Mouse (Mus musculus) neural tube, embryonic 15.5 days (tissue): ENCODE results near the gene BC035044. TPM values are rescaled to one million over a fixed set of nuclear protein-coding genes. Genes with fewer than 3 reads are reported as not detected.
"Not testable (repeated sequence)": the region's sequence is repeated elsewhere in the genome, so short reads cannot be mapped to it uniquely, and the experiment has no call there.

ENCODE experiments used
- ATAC-seq: fragments of 200-750 bp; cut with Nextera tagmentation; 2 replicates; pipeline ENCODE4 v1.8.0; 2017; ENCODE audit warnings: mild to moderate bottlenecking, moderate TSS enrichment, moderate library complexity; ENCODE audit not compliant: low FRiP score
- H3K27ac ChIP-seq: fragments of 300-500 bp; sonication (generic); replicated peaks from 2 replicates; pipeline ENCODE4 v1.5.1; 2015; ENCODE audit warnings: mild to moderate bottlenecking, inconsistent platforms
- H3K27me3 ChIP-seq: fragments of 300-500 bp; sonication (generic); replicated peaks from 2 replicates; pipeline ENCODE4 v1.6.1; 2015; ENCODE audit warnings: inconsistent platforms
- H3K36me3 ChIP-seq: fragments of 300-500 bp; sonication (generic); 2 replicates; pipeline ENCODE4 v1.6.1; 2015; ENCODE audit warnings: inconsistent platforms
- H3K4me1 ChIP-seq: fragments of 300-500 bp; sonication (generic); 2 replicates; pipeline ENCODE4 v1.6.1; 2015; ENCODE audit warnings: inconsistent platforms
- H3K4me2 ChIP-seq: fragments of 300-500 bp; sonication (generic); 2 replicates; pipeline ENCODE4 v1.6.1; 2015; ENCODE audit warnings: inconsistent platforms, mild to moderate bottlenecking, moderate library complexity
- H3K4me3 ChIP-seq: fragments of 300-500 bp; sonication (generic); replicated peaks from 2 replicates; pipeline ENCODE4 v1.5.1; 2015; ENCODE audit warnings: mild to moderate bottlenecking, inconsistent platforms
- H3K9ac ChIP-seq: fragments of 300-500 bp; sonication (generic); replicated peaks from 2 replicates; pipeline ENCODE4 v1.6.1; 2015; ENCODE audit warnings: mild to moderate bottlenecking, inconsistent platforms
- H3K9me3 ChIP-seq: fragments of 300-500 bp; sonication (generic); replicated peaks from 2 replicates; pipeline ENCODE4 v1.6.1; 2016; ENCODE audit warnings: inconsistent platforms
- WGBS: fragments of 180-500 bp; shearing (Covaris S2); methylation state at CpG from one replicate; pipeline ENCODE4 v1.1.7; 2015; ENCODE audit warnings: mixed read lengths; 5-methylcytosine and 5-hydroxymethylcytosine counted together
- polyA plus RNA-seq: library from polyadenylated mRNA; unstranded; fragments of >200 nt; fragmentation: Nextera tagmentation; extraction: Ambion mirVana; gene quantifications from 2 replicates; pipeline ENCODE4 v1.2.1, GENCODE M21; 2015

BC035044 gene
- 0.41 and 5.9 TPM in 2 replicates for polyA plus RNA-seq

DNA sequence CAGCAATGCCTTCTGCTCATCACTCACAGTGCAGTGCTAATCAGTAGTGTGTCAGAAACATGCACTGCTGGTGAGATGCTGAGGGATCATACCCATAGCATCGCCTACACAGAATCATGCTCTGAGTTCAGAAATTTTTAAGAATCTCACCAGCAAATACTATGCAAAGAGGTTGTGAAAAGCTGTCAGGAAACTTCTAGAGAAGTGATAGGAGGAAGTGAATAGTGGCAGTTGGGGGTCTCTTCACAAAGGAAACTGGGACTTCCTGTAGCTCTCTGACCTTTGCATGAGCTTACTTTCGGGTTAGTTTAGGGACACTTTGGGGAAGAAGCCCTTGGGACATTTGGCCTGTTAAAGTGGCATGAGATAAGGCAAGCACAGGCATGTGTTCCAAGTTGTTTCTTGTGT lies at the start of gene BC035044:
BC035044 (minus strand) TSS at position 179 of the 408 bp plus-strand sequence.
- no peak for ATAC-seq
- Histone ChIP-seq H3K9ac (no peak within 1 kb of the TSS), H3K27me3 (no peaks in the 10 kb centered on the region), H3K9me3 (no peaks in the 10 kb centered on the region), H3K4me3 (no peak within 1 kb of the TSS), H3K36me3 (no peaks in the 10 kb centered on the region), H3K27ac (no peak within 1 kb of the TSS), H3K4me2 (no peak within 1 kb of the TSS), H3K4me1 (no peaks in the 10 kb centered on the region)
- WGBS: 88% methylated on average over 2 of the region's 2 CpGs

DNA sequence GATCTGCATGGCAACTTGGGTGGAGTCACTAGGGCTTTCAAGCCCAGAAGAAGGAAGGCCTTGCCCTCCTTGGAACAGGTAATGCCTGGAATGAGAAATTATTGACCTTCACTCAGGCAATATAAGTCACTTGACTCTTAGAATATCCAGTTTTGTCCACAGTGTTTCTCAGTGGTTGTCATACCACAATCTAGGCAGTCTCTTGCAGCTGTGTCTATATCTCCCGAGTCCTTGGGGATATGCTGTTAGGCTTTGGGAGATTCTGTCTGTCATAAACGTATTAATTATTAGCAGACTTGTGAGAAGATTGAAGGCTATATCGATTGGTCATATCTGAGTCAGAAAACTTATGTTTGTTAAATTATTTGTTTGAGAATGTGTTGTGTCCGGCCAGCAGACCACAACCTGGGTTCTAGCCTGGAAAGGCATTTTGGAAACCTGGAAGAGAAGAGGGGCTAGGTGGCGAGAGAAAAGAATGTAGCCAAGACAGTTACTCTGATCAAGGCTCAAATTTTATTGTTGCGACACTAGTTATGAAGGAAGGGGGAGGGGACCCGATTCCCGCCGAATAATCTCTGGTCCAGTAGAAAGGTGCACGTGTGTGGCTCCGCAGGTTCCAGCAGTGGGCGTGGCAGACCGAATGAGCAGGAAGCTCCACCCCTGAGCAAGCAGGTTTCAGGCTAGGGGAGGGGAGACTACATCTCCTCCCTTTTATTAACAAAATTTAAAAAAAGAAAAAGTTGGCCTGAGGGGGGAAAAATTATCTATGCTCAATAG lies 45.2 kb upstream of the BC035044 start:
- not testable (repeated sequence) for H3K9me3 ChIP-seq, H3K36me3 ChIP-seq, ATAC-seq, H3K4me3 ChIP-seq, H3K27ac ChIP-seq, H3K9ac ChIP-seq, H3K4me1 ChIP-seq, H3K4me2 ChIP-seq, H3K27me3 ChIP-seq
- WGBS: 93% methylated on average over 4 of the region's 13 CpGs

DNA sequence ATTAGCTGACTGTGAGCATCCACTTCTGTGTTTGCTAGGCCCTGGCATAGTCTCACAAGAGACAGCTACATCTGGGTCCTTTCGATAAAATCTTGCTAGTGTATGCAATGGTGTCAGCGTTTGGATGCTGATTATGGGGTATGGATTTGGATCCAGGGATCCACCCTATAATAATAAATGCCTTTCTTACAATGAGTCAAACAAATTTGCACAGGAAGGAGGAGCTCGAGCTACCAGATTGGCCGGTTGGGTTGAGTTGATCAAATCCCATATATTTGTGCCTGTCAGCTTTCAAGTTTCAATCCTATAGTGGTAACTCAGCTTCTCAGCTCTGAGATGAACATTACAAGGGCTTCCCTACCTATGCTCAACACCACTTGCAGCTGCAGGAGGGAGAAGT lies 43.2 kb upstream of the BC035044 start, which contains the start of gene Clec2g:
Clec2g (plus strand) TSS at position 301 of the 400 bp plus-strand sequence.
- H3K4me2 ChIP-seq, H3K27me3 ChIP-seq, H3K27ac ChIP-seq, ATAC-seq, H3K9ac ChIP-seq, H3K9me3 ChIP-seq, H3K4me1 ChIP-seq, H3K36me3 ChIP-seq, H3K4me3 ChIP-seq: not testable (repeated sequence)
- WGBS: 94% methylated on average over 4 of the region's 4 CpGs

DNA sequence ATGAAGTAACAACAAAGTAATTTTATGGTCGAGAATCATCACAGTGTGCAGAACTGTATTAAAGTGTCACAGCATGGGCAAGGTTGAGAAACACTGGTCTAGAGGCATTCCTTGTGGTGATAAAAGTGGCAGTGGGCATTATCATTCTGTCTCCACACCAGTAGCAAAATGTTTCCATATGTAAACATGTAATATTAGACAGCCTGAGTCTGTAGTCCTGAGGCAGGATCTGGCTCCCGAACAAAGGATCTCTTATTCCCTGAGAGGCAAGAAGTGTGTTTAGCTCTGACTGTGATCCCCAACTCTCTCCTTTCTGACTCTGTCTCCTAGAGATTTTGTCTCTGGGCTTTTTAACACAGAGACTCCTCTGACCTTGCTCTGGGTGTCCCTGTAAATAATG lies 42.1 kb upstream of the BC035044 start:
- no peaks in the 10 kb centered on the region for H3K36me3 ChIP-seq
- no peak overlapping the region for H3K4me2 ChIP-seq
- WGBS: 89% methylated on average over 2 of the region's 2 CpGs
- H3K27ac ChIP-seq: no peak overlapping the region
- H3K9ac ChIP-seq: no peak overlapping the region
- no peaks in the 10 kb centered on the region for H3K4me1 ChIP-seq
- ATAC-seq: no peak
- no peaks in the 10 kb centered on the region for H3K9me3 ChIP-seq
- H3K4me3 ChIP-seq: no peak overlapping the region
- no peaks in the 10 kb centered on the region for H3K27me3 ChIP-seq

DNA sequence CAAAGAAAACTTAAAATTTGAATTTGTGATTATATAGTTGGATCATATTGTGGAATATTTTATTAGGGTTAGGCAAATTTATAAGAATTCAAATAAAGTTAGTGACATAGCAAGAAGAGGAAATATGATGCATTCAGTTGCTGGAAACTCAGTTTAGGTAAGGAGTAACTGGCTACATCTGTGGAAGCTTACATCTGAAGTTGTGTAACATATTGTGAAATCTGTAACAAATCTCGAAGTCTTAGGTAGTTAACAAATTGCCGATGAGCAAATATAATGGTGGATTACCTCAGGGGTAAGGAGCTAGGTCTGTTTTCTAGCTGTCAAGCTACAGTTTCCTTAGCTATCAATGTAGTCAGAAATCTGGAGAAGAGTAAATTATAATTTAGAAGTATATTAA lies 26.4 kb upstream of the BC035044 start:
- Histone ChIP-seq H3K9me3 (no peaks in the 10 kb centered on the region), H3K9ac (no peak overlapping the region), H3K4me1 (no peaks in the 10 kb centered on the region), H3K36me3 (no peaks in the 10 kb centered on the region), H3K4me3 (no peak overlapping the region), H3K4me2 (no peak overlapping the region), H3K27me3 (no peaks in the 10 kb centered on the region), H3K27ac (no peak overlapping the region)
- no peak for ATAC-seq
- 94% methylated on average over 2 of the region's 2 CpGs for WGBS

DNA sequence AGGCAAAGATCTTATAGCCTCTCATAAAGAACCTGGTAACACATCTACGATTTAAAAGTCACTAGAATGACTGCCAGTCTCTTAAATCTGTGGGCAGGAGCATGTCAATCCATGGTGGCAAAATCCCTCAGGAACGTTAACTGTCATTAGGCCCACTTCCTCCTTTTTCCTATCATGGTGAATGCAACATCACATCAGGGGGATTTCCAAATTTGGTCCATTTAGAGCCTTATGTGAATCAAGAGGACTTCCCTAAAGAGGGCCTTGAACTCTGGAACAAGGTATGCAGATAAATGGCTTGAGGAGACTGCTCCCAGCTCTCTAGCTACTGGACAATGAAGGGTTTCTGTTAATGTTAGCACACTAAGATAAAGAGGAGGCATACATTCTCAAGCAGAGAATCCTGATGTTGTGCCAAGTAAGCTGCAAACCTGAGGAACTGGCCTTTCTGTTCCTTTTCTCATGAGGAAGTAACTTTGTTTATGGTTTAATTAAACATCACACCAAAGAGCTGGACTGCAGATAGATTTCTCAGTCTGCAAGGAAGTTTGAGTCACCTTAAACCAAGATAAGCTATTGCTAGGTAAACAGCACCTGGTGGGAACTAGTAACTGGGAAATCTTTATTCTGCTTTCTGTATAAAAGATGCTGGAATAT lies 22.8 kb upstream of the BC035044 start:
- Histone ChIP-seq H3K27me3 (no peaks in the 10 kb centered on the region), H3K4me3 (no peak overlapping the region), H3K4me1 (no peaks in the 10 kb centered on the region), H3K36me3 (no peaks in the 10 kb centered on the region), H3K9ac (no peak overlapping the region), H3K9me3 (no peaks in the 10 kb centered on the region), H3K4me2 (no peak overlapping the region), H3K27ac (no peak overlapping the region)
- WGBS: 90% methylated on average over 2 of the region's 2 CpGs
- ATAC-seq: no peak

DNA sequence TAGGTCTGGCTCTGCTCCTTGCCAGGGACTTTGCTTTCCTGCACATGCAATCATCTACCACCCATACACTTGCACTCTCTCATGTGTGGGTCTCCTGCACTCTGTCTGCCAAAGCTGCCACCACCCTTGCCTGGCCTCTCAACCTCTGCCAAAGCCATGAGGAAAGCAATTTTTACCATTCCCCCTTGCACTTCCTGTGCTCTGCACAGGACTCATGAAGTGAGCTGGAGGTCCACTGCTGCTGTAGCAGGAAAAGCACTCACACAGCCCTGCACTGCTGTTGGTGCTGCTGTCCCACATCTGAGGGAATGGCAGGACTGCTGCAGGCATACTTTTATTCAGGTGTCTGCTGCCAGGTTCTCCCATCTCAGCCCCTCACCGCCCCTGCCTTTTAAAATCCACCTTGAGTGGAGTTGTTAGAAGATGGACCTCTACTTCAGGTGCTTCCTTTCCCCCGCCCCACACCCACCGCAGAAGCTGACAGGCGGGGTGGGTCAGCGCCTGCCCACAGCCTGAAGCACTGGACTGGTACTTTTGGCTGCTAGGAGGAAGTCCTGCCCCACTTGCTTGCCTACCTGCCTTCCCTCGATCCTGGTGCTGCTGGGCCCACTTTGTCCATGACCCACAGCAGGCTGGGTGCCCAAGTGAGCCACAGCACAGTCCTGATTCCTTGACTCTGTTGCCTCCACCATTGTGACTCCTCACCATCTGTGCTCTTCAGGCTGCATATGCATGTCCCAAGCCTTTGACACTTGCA lies 10.0 kb upstream of the BC035044 start:
- H3K4me1 ChIP-seq, H3K9me3 ChIP-seq, H3K4me3 ChIP-seq, H3K27me3 ChIP-seq, ATAC-seq, H3K36me3 ChIP-seq, H3K4me2 ChIP-seq, H3K9ac ChIP-seq, H3K27ac ChIP-seq: not testable (repeated sequence)
- 91% methylated on average over 6 of the region's 6 CpGs for WGBS

DNA sequence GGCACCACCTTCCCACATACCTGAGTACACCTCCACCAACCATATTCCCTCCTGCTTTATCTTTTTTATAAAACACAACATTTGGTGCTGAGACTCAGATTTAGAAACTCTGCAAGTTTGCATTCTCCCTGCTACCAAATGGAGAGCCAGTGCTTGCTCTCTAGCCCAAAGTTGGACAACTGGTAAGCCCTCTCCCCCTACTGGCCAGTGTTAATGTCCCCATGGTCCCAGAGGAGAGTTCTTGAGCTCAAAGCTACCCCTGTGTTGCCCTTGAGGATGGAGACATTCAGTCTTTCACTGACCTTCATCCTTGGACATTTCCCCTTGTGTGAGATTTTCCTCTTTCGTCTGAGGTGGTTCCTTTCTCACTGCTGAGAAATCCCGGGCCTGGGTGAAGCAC lies 9.1 kb upstream of the BC035044 start:
- H3K36me3 ChIP-seq: no peaks in the 10 kb centered on the region
- H3K4me2 ChIP-seq: no peak overlapping the region
- no peaks in the 10 kb centered on the region for H3K4me1 ChIP-seq
- no peaks in the 10 kb centered on the region for H3K9me3 ChIP-seq
- H3K9ac ChIP-seq: no peak overlapping the region
- ATAC-seq: no peak
- no peaks in the 10 kb centered on the region for H3K27me3 ChIP-seq
- 92% methylated on average over 2 of the region's 2 CpGs for WGBS
- no peak overlapping the region for H3K27ac ChIP-seq
- H3K4me3 ChIP-seq: no peak overlapping the region

DNA sequence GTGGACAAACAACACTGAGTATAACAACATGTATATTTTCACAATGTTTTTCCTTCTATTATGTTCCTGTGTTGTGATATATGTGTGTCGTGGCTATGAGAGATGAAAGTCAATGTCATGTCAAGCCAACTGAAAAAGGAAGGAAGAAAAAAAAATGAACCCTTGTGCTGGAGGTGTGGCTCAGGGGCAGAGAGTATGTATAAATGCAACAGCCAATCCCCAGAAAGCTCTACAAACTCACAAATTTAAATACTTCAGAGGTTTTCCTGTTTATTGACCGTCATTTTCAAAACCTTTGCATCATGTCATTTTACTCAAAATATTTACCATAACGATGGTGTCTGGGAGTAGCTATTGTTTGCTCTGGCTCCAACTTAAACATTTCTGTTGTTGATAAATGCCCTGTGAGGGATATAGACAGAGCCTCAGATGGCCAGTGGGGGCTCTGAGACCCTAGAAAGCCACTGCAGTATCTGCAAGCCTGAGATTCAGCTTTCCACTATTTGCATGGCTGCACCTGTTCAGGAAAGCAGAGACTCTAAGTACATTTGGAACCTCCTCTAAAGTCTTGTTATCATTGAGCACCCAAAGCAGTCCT lies 4.6 kb upstream of the BC035044 start:
- no peaks in the 10 kb centered on the region for H3K9me3 ChIP-seq
- ATAC-seq: no peak
- WGBS: 83% methylated on average over 3 of the region's 3 CpGs
- no peak overlapping the region for H3K4me2 ChIP-seq
- no peaks in the 10 kb centered on the region for H3K36me3 ChIP-seq
- H3K4me3 ChIP-seq: no peak overlapping the region
- no peak overlapping the region for H3K27ac ChIP-seq
- no peak overlapping the region for H3K9ac ChIP-seq
- H3K4me1 ChIP-seq: no peaks in the 10 kb centered on the region
- H3K27me3 ChIP-seq: no peaks in the 10 kb centered on the region

DNA sequence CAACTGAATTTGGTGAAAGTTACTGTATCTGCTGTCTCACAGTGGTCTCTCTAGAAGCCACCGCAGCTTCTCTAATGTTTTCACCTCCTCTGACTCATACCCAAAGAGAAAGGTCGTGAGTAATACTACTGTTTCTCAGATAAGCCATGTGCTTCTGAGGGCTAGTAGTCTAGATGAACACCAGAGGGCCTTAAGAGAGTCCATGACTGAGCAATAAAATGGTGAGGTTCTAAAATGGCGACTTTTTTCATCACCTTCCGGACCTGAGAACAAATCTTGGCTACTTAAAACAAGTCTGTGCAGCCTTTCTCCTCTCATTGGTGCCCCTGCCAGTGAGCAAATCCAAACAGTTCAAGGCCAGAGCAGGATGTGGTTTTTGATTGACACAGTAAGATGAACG lies 2.1 kb downstream of the BC035044 start:
- no peak for ATAC-seq
- no peak overlapping the region for H3K9ac ChIP-seq
- H3K4me1 ChIP-seq: no peaks in the 10 kb centered on the region
- 83% methylated on average over 5 of the region's 5 CpGs for WGBS
- H3K4me2 ChIP-seq: no peak overlapping the region
- no peak overlapping the region for H3K27ac ChIP-seq
- no peaks in the 10 kb centered on the region for H3K36me3 ChIP-seq
- H3K9me3 ChIP-seq: no peaks in the 10 kb centered on the region
- no peaks in the 10 kb centered on the region for H3K27me3 ChIP-seq
- no peak overlapping the region for H3K4me3 ChIP-seq

DNA sequence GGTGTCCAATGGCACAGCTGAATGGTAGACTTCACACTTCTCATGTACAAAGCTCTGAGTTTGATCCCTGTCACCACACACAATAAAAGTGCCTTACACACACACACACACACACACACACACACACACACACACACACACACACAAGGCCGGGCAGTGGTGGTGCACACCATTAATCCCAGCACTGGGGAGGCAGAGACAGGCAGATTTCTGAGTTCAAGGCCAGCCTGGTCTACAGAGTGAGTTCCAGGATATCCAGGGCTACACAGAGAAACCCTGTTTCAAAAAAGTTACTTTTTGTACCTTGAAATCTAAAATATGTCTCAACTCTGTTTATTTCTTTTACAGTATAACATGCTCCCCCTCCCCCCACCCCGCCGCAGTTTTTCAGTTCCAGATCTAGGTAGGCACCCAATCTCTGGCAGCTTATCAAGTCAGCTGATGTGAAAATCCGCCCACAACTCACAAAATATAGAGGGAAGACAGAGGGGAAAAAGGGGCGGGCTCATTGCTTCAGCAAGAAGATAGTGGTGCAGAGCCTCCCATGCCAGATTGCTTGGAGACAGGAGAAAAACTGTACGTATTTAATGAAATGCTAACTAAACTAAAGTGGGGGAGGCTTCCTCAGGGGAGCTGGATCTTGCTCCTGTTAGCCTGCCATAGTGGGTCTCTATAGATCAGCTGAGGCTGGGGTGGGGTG lies 3.7 kb downstream of the BC035044 start, which contains the start of gene Clec2i:
Clec2i (plus strand) TSS at position 498 of the 700 bp plus-strand sequence.
- not testable (repeated sequence) for H3K9ac ChIP-seq, H3K36me3 ChIP-seq, H3K9me3 ChIP-seq, ATAC-seq, H3K4me2 ChIP-seq, H3K27ac ChIP-seq, H3K4me3 ChIP-seq, H3K4me1 ChIP-seq, H3K27me3 ChIP-seq
- 89% methylated on average over 6 of the region's 6 CpGs for WGBS
